Comparison of ENCODE assay signal across 7 mouse cellular contexts in genomic region chr13:73887415-73887874, GRCm38 (mm10). TPM values are rescaled to one million over a fixed set of nuclear protein-coding genes. Genes with fewer than 3 reads are reported as not detected.
DNase-seq lines count a peak whose midpoint lies in the region; ATAC-seq and TF ChIP-seq lines count a peak whose summit lies in the region.

No protein-coding gene starts in this region.

- ATAC-seq in erythroblast, adult 5-6 weeks (replicated peaks; ENCODE audit: low FRiP score, poor library complexity, severe bottlenecking) = no peak

- TF ChIP-seq CTCF in gastrocnemius, adult 2 months (IDR thresholded peaks at IDR 0.05) = no peak
- no peak for TF ChIP-seq CTCF in kidney, adult 2 months (conservative IDR thresholded peaks at IDR 0.05; ENCODE audit: insufficient read depth, insufficient read length, low read depth, low read length)

- H3K4me3 ChIP-seq in gastrocnemius, adult 2 months = no peak overlapping the region
- H3K4me3 ChIP-seq in kidney, adult 2 months (ENCODE audit: insufficient read depth, low read depth, low read length) = no peak overlapping the region

- no peaks in the 10 kb centered on the region for H3K27me3 ChIP-seq in kidney, adult 2 months (replicated peaks; ENCODE audit: control insufficient read depth, insufficient read depth, low read length)

- no peaks in the 10 kb centered on the region for H3K4me1 ChIP-seq in kidney, adult 2 months (ENCODE audit: control insufficient read depth, insufficient read depth, low read length)

- intact Hi-C loops in gastrocnemius, adult 2 months (cut with DNase I) = no loop called here

- WGBS in kidney, adult 2 months = 66% methylated on average over 4 of the region's 4 CpGs

- H3K36me3 ChIP-seq in kidney, adult 2 months (ENCODE audit: control insufficient read depth, insufficient read depth, low read length) = no peaks in the 10 kb centered on the region

- H3K27ac ChIP-seq in gastrocnemius, adult 2 months = peak overlapping the region; percentile 48; the same call in 1 of the 2 replicates
- H3K27ac ChIP-seq in kidney, adult 2 months (ENCODE audit: insufficient read depth, low read depth, low read length) = no peak overlapping the region

- peak; percentile 73 for DNase-seq in embryo, embryonic 10 days (ENCODE audit: low spot score)
- DNase-seq in gastrocnemius, adult 2 months = peak; percentile 81
- DNase-seq in kidney, adult 2 months = peak; percentile 59
- peak; percentile 71 for DNase-seq in lung, postnatal 36 days
- DNase-seq in layer of hippocampus, adult 11-12 months (ENCODE audit: low spot score) = no peak
- no peak for DNase-seq in right cerebral cortex, postnatal 25 days

- no peak for TF ChIP-seq POLR2A in kidney, adult 2 months (IDR thresholded peaks at IDR 0.05; ENCODE audit: low read depth, low read length)

RNA-seq across cellular contexts. Expression of gene Nkd2, which starts 40.0 kb away (rescaled TPM):
- total RNA-seq in gastrocnemius, adult 2 months (2021) = 1 to 10 TPM; 1.0 to 1.1 TPM
- 1.2 and 1.3 TPM in 2 replicates for polyA plus RNA-seq in kidney, adult 2 months (2012; rRNA removed)
- not detected in 2 replicates for total RNA-seq in erythroblast, adult 5-6 weeks (2015; ENCODE audit: low replicate concordance)
- total RNA-seq in erythroblast, adult 5-6 weeks (2017; ENCODE audit: low replicate concordance) = not detected in 2 replicates

RNA-seq across cellular contexts. Expression of gene Trip13, which starts 50.1 kb away (rescaled TPM):
- under 1 TPM in 1 of 2 experiments, not detected in 1; 0.25 TPM for total RNA-seq in gastrocnemius, adult 2 months (2021)
- 0.22 and 0.25 TPM in 2 replicates for polyA plus RNA-seq in kidney, adult 2 months (2012; rRNA removed)
- total RNA-seq in erythroblast, adult 5-6 weeks (2015; ENCODE audit: low replicate concordance) = 6.1 and 6.5 TPM in 2 replicates
- 11.7 and 14.9 TPM in 2 replicates for total RNA-seq in erythroblast, adult 5-6 weeks (2017; ENCODE audit: low replicate concordance)

RNA-seq across cellular contexts. Expression of gene Brd9, which starts 50.2 kb away (rescaled TPM):
- total RNA-seq in gastrocnemius, adult 2 months (2021) = 10 to 100 TPM in 1 of 2 experiments, 1 to 10 TPM in 1; 7.8 to 12.9 TPM
- 18.0 and 20.2 TPM in 2 replicates for polyA plus RNA-seq in kidney, adult 2 months (2012; rRNA removed)
- total RNA-seq in erythroblast, adult 5-6 weeks (2015; ENCODE audit: low replicate concordance) = 12.3 and 17.1 TPM in 2 replicates
- 32.5 and 37.6 TPM in 2 replicates for total RNA-seq in erythroblast, adult 5-6 weeks (2017; ENCODE audit: low replicate concordance)

Comparison
In these comparisons a context has a peak if more than half of its experiments do, and no peak if none do; other contexts are left out.
1. DNase-seq: peak in embryo, embryonic 10 days (single experiment), gastrocnemius, adult 2 months (single experiment), kidney, adult 2 months (single experiment) and lung, postnatal 36 days (single experiment); none in layer of hippocampus, adult 11-12 months (single experiment) and right cerebral cortex, postnatal 25 days (single experiment).
2. RNA of gene Trip13, which starts 50.1 kb away (total RNA-seq): 6.1 to 14.9 TPM in erythroblast, adult 5-6 weeks; 0.25 TPM in gastrocnemius, adult 2 months; every median in the first group is over 4 times any median in the second.